Mouse (Mus musculus) adrenal gland, adult 18-20 months (tissue): Measurements from ENCODE around the gene Osbpl3. TPM values are rescaled to one million over a fixed set of nuclear protein-coding genes. Genes with fewer than 3 reads are reported as not detected.

Experiments used
- total RNA-seq, 2 experiments: library from RNA; stranded (reverse); gene quantifications; 1 replicate in 1 of 2; 2 replicates in 1 of 2; pipeline ENCODE4 v1.2.3; 2021

The Osbpl3 gene
- total RNA-seq, 2 experiments from 2014 or later = 34.5 to 36.3 TPM

Other genes starting within 250 kb of the Osbpl3 start
- 1 to 10 TPM; 1.2 to 1.3 TPM for gene Gsdme, start 192.3 kb downstream of the Osbpl3 start, total RNA-seq
- gene Cycs, start 110.3 kb upstream of the Osbpl3 start, total RNA-seq = 100 to 1,000 TPM in 1 of 2 experiments, 10 to 100 TPM in 1; 57.2 to 102 TPM
- under 1 TPM; 0.13 to 0.26 TPM for gene 4921507P07Rik, start 140.4 kb upstream of the Osbpl3 start, total RNA-seq
- not detected for gene Npvf, start 198.2 kb upstream of the Osbpl3 start, total RNA-seq